Mouse (Mus musculus): Measurements from ENCODE around the gene Bhlhb9. TPM values are rescaled to one million over a fixed set of nuclear protein-coding genes. Genes with fewer than 3 reads are reported as not detected.

Bhlhb9 gene
- polyA plus RNA-seq, 1 experiment from 2014 or later = 36.8 TPM

GRCm38 (mm10) chrX:135936452-135936851 is 139.1 kb downstream of the Bhlhb9 start:
- ATAC-seq (replicated peaks; ENCODE audit: low FRiP score) (no peak), DNase-seq (ENCODE audit: low spot score) (no peak)
- no peak overlapping the region for H3K4me3 ChIP-seq (ENCODE audit: low read depth, low read length)
- H3K36me3 ChIP-seq (ENCODE audit: control insufficient read depth, insufficient read depth, low read length) = no peaks in the 10 kb centered on the region
- no peaks in the 10 kb centered on the region for H3K27me3 ChIP-seq (replicated peaks; ENCODE audit: control insufficient read depth, insufficient read depth, low read length)
- no peak overlapping the region for H3K4me2 ChIP-seq
- no peaks in the 10 kb centered on the region for H3K9me3 ChIP-seq (ENCODE audit: control insufficient read depth, low read length)
- no peak overlapping the region for H3K9ac ChIP-seq (ENCODE audit: low read depth, low read length)
- 47% methylated on average over 1 of the region's 1 CpGs for WGBS
- H3K4me1 ChIP-seq (replicated peaks; ENCODE audit: control insufficient read depth, insufficient read depth, low read length) = no peaks in the 10 kb centered on the region
- H3K27ac ChIP-seq (ENCODE audit: low read depth, low read length) = no peak overlapping the region

MicroRNAs encoded within 50 kb of the gene (microRNA counts, 519-probe panel; counts per million panel counts)
- microRNA mmu-miR-1970 = not detected

Small RNA genes lying within 50 kb of the gene (microRNA-seq; reads per million reads assigned to microRNA genes)
- gene Mir1970 (ENCODE audit: borderline number of aligned reads) = not detected

Other genes with a start within 250 kb of the Bhlhb9 start
- gene Nxf7, start 198.8 kb upstream of the Bhlhb9 start, polyA plus RNA-seq (2014; fragmentation: Nextera tagmentation; extraction: Ambion mirVana) = 0.25 and 0.27 TPM in 2 replicates
- not detected in 2 replicates for gene Prame, start 169.9 kb upstream of the Bhlhb9 start, polyA plus RNA-seq (2014; fragmentation: Nextera tagmentation; extraction: Ambion mirVana)
- gene Tcp11x2, start 103.8 kb upstream of the Bhlhb9 start, polyA plus RNA-seq (2014; fragmentation: Nextera tagmentation; extraction: Ambion mirVana) = not detected in 2 replicates
- gene Tmsb15a, start 72.3 kb upstream of the Bhlhb9 start, polyA plus RNA-seq (2014; fragmentation: Nextera tagmentation; extraction: Ambion mirVana) = not detected in 2 replicates
- gene Armcx5, start 54.9 kb upstream of the Bhlhb9 start, polyA plus RNA-seq (2014; fragmentation: Nextera tagmentation; extraction: Ambion mirVana) = 7.3 and 8.4 TPM in 2 replicates
- gene Gprasp1, start 54.9 kb upstream of the Bhlhb9 start, polyA plus RNA-seq (2014; fragmentation: Nextera tagmentation; extraction: Ambion mirVana) = 24.2 and 28.5 TPM in 2 replicates
- 6.5 and 8.9 TPM in 2 replicates for gene Gprasp2, start 41.4 kb downstream of the Bhlhb9 start, polyA plus RNA-seq (2014; fragmentation: Nextera tagmentation; extraction: Ambion mirVana)
- 51.6 and 58.6 TPM in 2 replicates for gene Arxes2, start 196.2 kb downstream of the Bhlhb9 start, polyA plus RNA-seq (2014; fragmentation: Nextera tagmentation; extraction: Ambion mirVana)
- 29.4 and 32.8 TPM in 2 replicates for gene Arxes1, start 235.8 kb downstream of the Bhlhb9 start, polyA plus RNA-seq (2014; fragmentation: Nextera tagmentation; extraction: Ambion mirVana)